Mouse (Mus musculus) layer of hippocampus, postnatal 14 days (tissue): Measurements from ENCODE around the gene Fignl2. TPM values are rescaled to one million over a fixed set of nuclear protein-coding genes. Genes with fewer than 3 reads are reported as not detected.

Experiments used
- DNase-seq, 2 experiments: peaks; one replicate each; pipeline ENCODE4 v3.0.0; 2021 to 2022; ENCODE audit warnings: low spot score in 2 of 2, mixed read lengths in 1 of 2
- total RNA-seq, 2 experiments: library from RNA; stranded (reverse); gene quantifications; 2 replicates each; pipeline ENCODE4 v1.2.3; 2021

Gene Fignl2
- total RNA-seq, 2 experiments from 2014 or later: 1.1 to 1.2 TPM

GRCm38 (mm10) chr15:101039651-101040050 lies 38.7 kb downstream of the Fignl2 start:
- no peak for DNase-seq

DNA sequence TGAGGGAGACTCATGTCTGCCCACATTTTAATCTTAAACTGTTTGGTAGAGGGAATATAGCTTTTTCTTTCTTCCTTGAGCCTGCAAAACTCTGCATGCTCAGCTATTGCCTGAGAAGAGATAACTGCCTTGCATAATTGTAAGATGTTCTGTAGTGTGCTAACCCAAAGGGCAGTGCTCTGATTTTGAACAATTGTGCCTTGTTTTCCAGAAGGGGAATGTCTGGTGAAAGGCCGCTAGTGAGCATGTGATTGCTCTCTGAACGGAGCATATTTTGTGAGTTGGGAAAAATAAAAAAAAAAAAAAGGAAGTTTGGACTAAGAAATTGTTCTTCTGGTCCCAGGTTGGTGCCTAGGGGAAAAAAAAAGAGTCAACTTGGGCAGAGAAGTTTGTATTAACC lies 49.4 kb downstream of the Fignl2 start:
- no peak for DNase-seq

GRCm38 (mm10) chr15:101011352-101011751 lies 67.0 kb downstream of the Fignl2 start:
- no peak for DNase-seq

GRCm38 (mm10) chr15:101008386-101009010 lies 69.9 kb downstream of the Fignl2 start:
- DNase-seq: peak; percentile 38 to 49

GRCm38 (mm10) chr15:101007236-101007635 lies 71.1 kb downstream of the Fignl2 start:
- no peak for DNase-seq

DNA sequence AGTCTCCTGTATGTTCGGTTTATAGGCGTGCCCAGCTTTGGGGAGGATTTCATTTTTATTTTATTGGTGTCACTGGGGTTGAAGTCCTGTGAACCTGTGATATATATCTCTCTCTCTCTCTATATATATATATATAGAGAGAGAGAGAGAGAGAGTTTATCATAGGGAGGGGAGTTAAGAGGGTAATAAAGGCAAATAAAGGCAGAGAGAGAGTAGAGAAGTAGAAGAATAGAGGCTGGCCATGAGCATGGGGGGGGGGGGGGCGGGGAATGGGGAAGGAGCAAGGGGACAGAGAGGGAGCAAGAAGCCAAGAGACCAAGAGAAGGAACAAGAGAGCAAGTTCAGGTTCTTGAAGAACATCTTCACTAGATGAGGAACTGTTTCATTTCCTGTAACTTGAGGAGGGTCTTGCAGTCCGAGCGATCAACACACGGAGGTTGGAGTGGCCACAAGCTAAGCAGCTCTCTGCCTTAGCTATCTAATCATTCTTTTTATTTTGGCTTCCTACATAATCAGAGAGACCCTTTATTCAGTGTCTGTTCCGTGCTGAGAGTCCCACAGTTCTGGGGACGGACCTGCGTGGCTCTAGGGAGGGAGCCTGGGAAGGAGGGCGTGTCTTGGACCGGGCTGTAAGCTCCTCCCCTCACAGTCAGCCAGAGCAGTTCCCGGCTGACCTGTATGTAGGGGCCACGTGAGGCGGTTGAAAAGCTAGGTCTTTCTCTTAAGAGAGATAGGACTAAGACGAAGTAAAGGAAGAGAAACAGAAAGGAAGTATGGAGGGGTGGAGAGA lies 71.9 kb downstream of the Fignl2 start:
- DNase-seq: no peak

GRCm38 (mm10) chr15:101005717-101006116 lies 72.7 kb downstream of the Fignl2 start:
- no peak for DNase-seq

DNA sequence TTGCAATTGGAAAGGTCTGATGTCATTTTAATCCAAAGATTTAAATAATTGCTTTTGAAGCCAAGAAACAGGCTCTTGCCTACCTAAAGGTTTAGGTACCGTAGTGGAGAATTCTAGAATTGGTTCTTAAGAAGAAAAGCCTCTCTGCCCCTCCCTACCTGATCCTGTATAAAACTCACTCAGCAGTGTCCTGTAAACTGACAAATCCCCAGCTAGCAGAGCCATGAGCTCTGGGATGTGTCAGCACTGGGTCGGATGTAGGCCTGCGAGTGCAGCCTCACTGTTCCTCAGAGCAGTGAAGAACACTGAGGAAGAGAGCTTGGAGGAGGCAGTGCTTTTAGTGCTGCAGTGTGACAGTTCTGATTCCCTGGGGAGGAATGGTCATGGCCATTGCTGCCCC lies 73.8 kb downstream of the Fignl2 start:
- DNase-seq: no peak

DNA sequence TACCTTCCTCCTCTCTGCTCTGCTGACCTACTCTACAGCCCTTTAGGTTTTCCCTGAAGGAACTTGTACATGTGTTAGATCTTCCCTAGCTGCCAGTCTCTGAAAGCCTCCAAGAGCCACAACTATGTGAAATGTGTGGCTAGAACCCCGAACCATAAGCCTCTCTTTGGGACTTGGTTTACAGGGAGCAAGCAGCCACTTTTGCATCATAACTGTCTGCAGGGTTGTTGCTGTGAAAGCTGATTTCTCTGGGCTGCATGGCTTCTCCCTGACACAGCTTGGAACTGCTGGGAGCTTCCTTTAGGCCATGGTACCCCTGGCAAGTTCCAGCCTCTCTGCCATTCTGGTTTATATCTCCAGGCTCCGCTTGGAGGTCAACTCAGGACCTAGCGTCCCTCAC lies 75.9 kb downstream of the Fignl2 start:
- DNase-seq: no peak

DNA sequence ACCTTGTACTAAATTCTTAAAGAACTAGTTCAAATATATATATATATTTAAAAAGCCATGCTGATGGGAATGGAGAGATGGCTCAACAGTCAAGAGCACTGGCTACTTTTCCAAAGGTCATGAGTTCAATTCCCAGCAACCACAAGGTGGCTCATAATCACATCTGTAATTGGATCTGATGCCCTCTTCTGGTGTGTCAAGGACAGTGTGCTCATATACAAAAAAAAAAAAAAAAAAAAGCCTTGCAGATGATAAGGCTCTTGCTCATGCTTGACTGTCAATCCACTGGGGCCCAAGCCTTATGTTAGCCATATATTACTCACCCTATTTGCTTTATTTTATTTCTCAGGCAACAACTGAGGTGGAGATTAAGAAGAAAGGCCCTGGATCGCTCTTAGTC lies 76.7 kb downstream of the Fignl2 start:
- no peak for DNase-seq

Other genes starting within 250 kb of the Fignl2 start
- gene Scn8a, start 208.7 kb downstream of the Fignl2 start, total RNA-seq: 100 to 1,000 TPM; 208 to 232 TPM
- not detected for gene Gm47841, start 31.2 kb downstream of the Fignl2 start, total RNA-seq
- gene Ankrd33, start 37.2 kb upstream of the Fignl2 start, total RNA-seq: not detected
- 10 to 100 TPM; 11.9 to 12.0 TPM for gene Acvrl1, start 50.0 kb upstream of the Fignl2 start, total RNA-seq
- 10 to 100 TPM; 71.3 to 79.6 TPM for gene Acvr1b, start 95.5 kb upstream of the Fignl2 start, total RNA-seq
- gene Grasp, start 145.6 kb upstream of the Fignl2 start, total RNA-seq: 10 to 100 TPM; 53.4 to 55.2 TPM
- gene Nr4a1, start 175.7 kb upstream of the Fignl2 start, total RNA-seq: 10 to 100 TPM; 34.5 to 54.4 TPM
- gene Atg101, start 205.7 kb upstream of the Fignl2 start, total RNA-seq: 10 to 100 TPM; 45.9 to 47.3 TPM
- under 1 TPM; 0.28 to 0.69 TPM for gene 6030408B16Rik, start 214.6 kb upstream of the Fignl2 start, total RNA-seq